Mouse (Mus musculus) intestine, embryonic 14.5 days (tissue): ENCODE measurements around the gene Tpcn1. TPM values are rescaled to one million over a fixed set of nuclear protein-coding genes. Genes with fewer than 3 reads are reported as not detected.

ENCODE experiments used
- ATAC-seq: fragments of 200-750 bp; cut with Nextera tagmentation; replicated peaks from 2 replicates; pipeline ENCODE4 v1.8.0; 2017; ENCODE audit warnings: low read depth, moderate number of reproducible peaks, moderate TSS enrichment, moderate library complexity; ENCODE audit not compliant: low FRiP score, low TSS enrichment
- DNase-seq: peaks from one replicate; pipeline ENCODE4 v3.0.0-alpha.2; 2018; ENCODE audit warnings: low spot score
- H3K27ac ChIP-seq: fragments of 300-500 bp; sonication (generic); 2 replicates; pipeline ENCODE4 v1.5.1; 2014; ENCODE audit warnings: low read depth, mild to moderate bottlenecking, control low read depth
- H3K27me3 ChIP-seq: fragments of 300-500 bp; sonication (generic); replicated peaks from 2 replicates; pipeline ENCODE4 v1.6.1; 2014; ENCODE audit warnings: low read length, control low read depth; ENCODE audit not compliant: control insufficient read depth, insufficient read depth
- H3K36me3 ChIP-seq: fragments of 300-500 bp; sonication (generic); 2 replicates; pipeline ENCODE4 v1.6.1; 2014; ENCODE audit warnings: low read length, control low read depth; ENCODE audit not compliant: control insufficient read depth, insufficient read depth
- H3K4me1 ChIP-seq: fragments of 300-500 bp; sonication (generic); replicated peaks from 2 replicates; pipeline ENCODE4 v1.6.1; 2014; ENCODE audit warnings: low read length, control low read depth, mixed read lengths; ENCODE audit not compliant: control insufficient read depth, insufficient read depth
- H3K4me2 ChIP-seq: fragments of 300-500 bp; sonication (generic); 2 replicates; pipeline ENCODE4 v1.6.1; 2014; ENCODE audit warnings: low read length
- H3K4me3 ChIP-seq: fragments of 300-500 bp; sonication (generic); 2 replicates; pipeline ENCODE4 v1.5.1; 2014; ENCODE audit warnings: low read depth, low read length, control low read depth, mixed read lengths
- H3K9ac ChIP-seq: fragments of 300-500 bp; sonication (generic); 2 replicates; pipeline ENCODE4 v1.6.1; 2014; ENCODE audit warnings: mild to moderate bottlenecking, low read length
- H3K9me3 ChIP-seq: fragments of 300-500 bp; sonication (generic); 2 replicates; pipeline ENCODE4 v1.6.1; 2016; ENCODE audit warnings: low read length, control low read depth; ENCODE audit not compliant: control insufficient read depth
- WGBS: fragments of 180-500 bp; shearing (Covaris S2); extraction: QIAGEN DNeasy Blood & Tissue Kit; methylation state at CpG from one replicate; pipeline ENCODE4 v1.1.7; 2014; 5-methylcytosine and 5-hydroxymethylcytosine counted together
- polyA plus RNA-seq: library from polyadenylated mRNA; unstranded; fragments of >200 nt; fragmentation: Nextera tagmentation; extraction: Ambion mirVana; gene quantifications from 2 replicates; pipeline ENCODE4 v1.2.1, GENCODE M21; 2014

The Tpcn1 gene
- 22.7 and 23.6 TPM in 2 replicates for polyA plus RNA-seq

GRCm38 (mm10) chr5:120588569-120589094 is at the start of gene Tpcn1, which contains the start of gene Iqcd:
Tpcn1 (minus strand) TSS chr5:120588673.
Iqcd (plus strand) TSS chr5:120589016.
- under 1% methylated on average over 35 of the region's 35 CpGs for WGBS
- peaks cover 14% of the 10 kb centered on the region for H3K36me3 ChIP-seq
- peak within 1 kb of the TSS; percentile 77 for H3K9ac ChIP-seq
- peak within 1 kb of the TSS; percentile 69; the same call in 1 of the 2 replicates for H3K27ac ChIP-seq
- no peaks in the 10 kb centered on the region for H3K9me3 ChIP-seq
- DNase-seq, result peak; percentile 98
- H3K4me3 ChIP-seq, result peak within 1 kb of the TSS; percentile 84
- no peaks in the 10 kb centered on the region for H3K27me3 ChIP-seq
- peak within 1 kb of the TSS; percentile 97 for H3K4me2 ChIP-seq
- H3K4me1 ChIP-seq, result peaks cover 18% of the 10 kb centered on the region
- peak; percentile 96 for ATAC-seq

GRCm38 (mm10) chr5:120635633-120636032 is 47.2 kb upstream of the Tpcn1 start:
- Histone ChIP-seq H3K36me3 (no peaks in the 10 kb centered on the region), H3K27ac (no peak overlapping the region), H3K4me2 (no peak overlapping the region), H3K9ac (no peak overlapping the region), H3K4me3 (no peak overlapping the region), H3K27me3 (no peaks in the 10 kb centered on the region; the same call in 1 of the 2 replicates), H3K9me3 (0 out of 2 replicates have a peak, but pooled peaks cover 5% of the 10 kb centered on the region), H3K4me1 (no peaks in the 10 kb centered on the region)
- DNase-seq (no peak), ATAC-seq (no peak)
- 76% methylated on average over 5 of the region's 5 CpGs for WGBS

GRCm38 (mm10) chr5:120634860-120635259 is 46.4 kb upstream of the Tpcn1 start:
- no peak for ATAC-seq
- Histone ChIP-seq H3K4me3 (no peak overlapping the region), H3K9ac (no peak overlapping the region), H3K27me3 (no peaks in the 10 kb centered on the region; the same call in 1 of the 2 replicates), H3K27ac (no peak overlapping the region), H3K36me3 (no peaks in the 10 kb centered on the region), H3K4me1 (no peaks in the 10 kb centered on the region), H3K9me3 (0 out of 2 replicates have a peak, but pooled peaks cover 5% of the 10 kb centered on the region), H3K4me2 (no peak overlapping the region)
- WGBS, result 38% methylated on average over 5 of the region's 5 CpGs
- DNase-seq, result no peak

GRCm38 (mm10) chr5:120634131-120634530 is 45.7 kb upstream of the Tpcn1 start, which contains the start of gene Cfap73:
Cfap73 (minus strand) TSS chr5:120634235.
- H3K4me3 ChIP-seq, result no peak within 1 kb of the TSS
- no peak for ATAC-seq
- no peaks in the 10 kb centered on the region; the same call in 1 of the 2 replicates for H3K27me3 ChIP-seq
- H3K4me2 ChIP-seq, result no peak within 1 kb of the TSS
- DNase-seq, result no peak
- H3K9ac ChIP-seq, result no peak within 1 kb of the TSS
- no peaks in the 10 kb centered on the region for H3K4me1 ChIP-seq
- no peak within 1 kb of the TSS for H3K27ac ChIP-seq
- no peaks in the 10 kb centered on the region for H3K36me3 ChIP-seq
- 46% methylated on average over 9 of the region's 9 CpGs for WGBS
- 0 out of 2 replicates have a peak, but pooled peaks cover 5% of the 10 kb centered on the region for H3K9me3 ChIP-seq

- Histone ChIP-seq H3K4me2 (no peak overlapping the region), H3K9me3 (0 out of 2 replicates have a peak, but pooled peaks cover 5% of the 10 kb centered on the region), H3K4me1 (no peaks in the 10 kb centered on the region), H3K27me3 (no peaks in the 10 kb centered on the region; the same call in 1 of the 2 replicates), H3K27ac (no peak overlapping the region), H3K9ac (no peak overlapping the region), H3K4me3 (no peak overlapping the region), H3K36me3 (peaks cover 11% of the 10 kb centered on the region)
- ATAC-seq (no peak), DNase-seq (no peak)
- WGBS, result 84% methylated on average over 5 of the region's 5 CpGs
Observed at GRCm38 (mm10) chr5:120631892-120632291, 43.4 kb upstream of the Tpcn1 start.

GRCm38 (mm10) chr5:120631128-120631527 is 42.7 kb upstream of the Tpcn1 start:
- Histone ChIP-seq H3K36me3 (peaks cover 17% of the 10 kb centered on the region), H3K9me3 (0 out of 2 replicates have a peak, but pooled peaks cover 5% of the 10 kb centered on the region), H3K4me2 (peak overlapping the region; percentile 30), H3K4me1 (no peaks in the 10 kb centered on the region), H3K27ac (no peak overlapping the region), H3K9ac (no peak overlapping the region), H3K4me3 (no peak overlapping the region), H3K27me3 (no peaks in the 10 kb centered on the region; the same call in 1 of the 2 replicates)
- WGBS, result 6% methylated on average over 29 of the region's 29 CpGs
- no peak for ATAC-seq
- no peak for DNase-seq

- Histone ChIP-seq H3K4me2 (no peak overlapping the region), H3K4me3 (no peak overlapping the region), H3K9ac (no peak overlapping the region), H3K4me1 (no peaks in the 10 kb centered on the region), H3K9me3 (0 out of 2 replicates have a peak, but pooled peaks cover 5% of the 10 kb centered on the region), H3K36me3 (peaks cover 42% of the 10 kb centered on the region), H3K27me3 (no peaks in the 10 kb centered on the region; the same call in 1 of the 2 replicates), H3K27ac (no peak overlapping the region)
- no peak for ATAC-seq
- DNase-seq, result no peak
- 61% methylated on average over 7 of the region's 7 CpGs for WGBS
Observed at GRCm38 (mm10) chr5:120628624-120629023, 40.2 kb upstream of the Tpcn1 start.

GRCm38 (mm10) chr5:120627515-120628300 is 39.2 kb upstream of the Tpcn1 start:
- no peaks in the 10 kb centered on the region for H3K4me1 ChIP-seq
- H3K9ac ChIP-seq, result no peak overlapping the region
- no peaks in the 10 kb centered on the region; the same call in 1 of the 2 replicates for H3K27me3 ChIP-seq
- 0 out of 2 replicates have a peak, but pooled peaks cover 5% of the 10 kb centered on the region for H3K9me3 ChIP-seq
- peaks cover 51% of the 10 kb centered on the region for H3K36me3 ChIP-seq
- ATAC-seq (no peak), DNase-seq (no peak)
- H3K4me2 ChIP-seq, result no peak overlapping the region
- WGBS, result 92% methylated on average over 15 of the region's 15 CpGs
- H3K27ac ChIP-seq, result no peak overlapping the region
- no peak overlapping the region for H3K4me3 ChIP-seq
